Mouse (Mus musculus) MEL (cell line): ENCODE data around the gene Igf2r. TPM values are rescaled to one million over a fixed set of nuclear protein-coding genes. Genes with fewer than 3 reads are reported as not detected.

Experiments used
- DNase-seq: peaks from one replicate; pipeline ENCODE4 v3.0.0; 2011; ENCODE audit warnings: low read depth, low spot score
- H3K27ac ChIP-seq: 2 replicates; pipeline ENCODE4 v1.5.1; 2012; ENCODE audit warnings: low read depth, mild to moderate bottlenecking, control low read depth, low read length, moderate library complexity; ENCODE audit not compliant: control insufficient read depth
- H3K27me3 ChIP-seq, 2 experiments: fragments of 150-350 bp in 1 of 2; sonication (generic) in 1 of 2; 2 replicates each; pipeline ENCODE4 v1.6.1; 2012; ENCODE audit warnings: low read length in 2 of 2, mild to moderate bottlenecking in 2 of 2, improper control_type of control experiment in 1 of 2, moderate library complexity in 1 of 2; ENCODE audit not compliant: insufficient read depth in 2 of 2, control insufficient read depth in 1 of 2
- H3K36me3 ChIP-seq, 2 experiments: 2 replicates each; pipeline ENCODE4 v1.6.1; 2012 to 2014; ENCODE audit warnings: low read length in 2 of 2, improper control_type of control experiment in 1 of 2, inconsistent platforms in 1 of 2, mild to moderate bottlenecking in 1 of 2; ENCODE audit not compliant: insufficient read depth in 2 of 2, control insufficient read depth in 1 of 2
- H3K4me1 ChIP-seq, 2 experiments: fragments of 150-350 bp in 1 of 2; sonication (generic) in 1 of 2; 2 replicates each; pipeline ENCODE4 v1.6.1; 2012; ENCODE audit warnings: low read length in 2 of 2, improper control_type of control experiment in 1 of 2, mild to moderate bottlenecking in 1 of 2; ENCODE audit not compliant: insufficient read depth in 2 of 2, control insufficient read depth in 1 of 2
- H3K4me3 ChIP-seq, 2 experiments: fragments of 150-350 bp in 1 of 2; sonication (generic) in 1 of 2; 2 replicates each; pipeline ENCODE4 v1.5.1; 2012; ENCODE audit warnings: low read depth in 2 of 2, low read length in 2 of 2, mild to moderate bottlenecking in 2 of 2, moderate library complexity in 2 of 2, control low read depth in 1 of 2, improper control_type of control experiment in 1 of 2; ENCODE audit not compliant: control insufficient read depth in 1 of 2, insufficient read depth in 1 of 2
- H3K79me2 ChIP-seq: 2 replicates; pipeline ENCODE4 v1.6.1; 2012; ENCODE audit warnings: mild to moderate bottlenecking, low read length, moderate library complexity; ENCODE audit not compliant: control insufficient read depth, poor library complexity, insufficient read depth
- H3K9ac ChIP-seq: 2 replicates; pipeline ENCODE4 v1.6.1; 2012; ENCODE audit warnings: low read depth, mild to moderate bottlenecking, control low read depth, low read length, moderate library complexity; ENCODE audit not compliant: control insufficient read depth, poor library complexity, severe bottlenecking
- H3K9me3 ChIP-seq: fragments of 150-350 bp; sonication (generic); replicated peaks from 2 replicates; pipeline ENCODE4 v1.6.1; 2012; ENCODE audit warnings: mild to moderate bottlenecking, low read length, improper control_type of control experiment, moderate library complexity; ENCODE audit not compliant: insufficient read depth
- BHLHE40 ChIP-seq: IDR thresholded peaks from 2 replicates; pipeline ENCODE4 v1.6.1; 2012; ENCODE audit warnings: low read depth, mild to moderate bottlenecking, inconsistent platforms, low read length, improper control_type of control experiment, borderline replicate concordance
- CHD1 ChIP-seq: IDR thresholded peaks from 2 replicates; pipeline ENCODE4 v1.6.1; 2012; ENCODE audit warnings: low read depth, mild to moderate bottlenecking, inconsistent platforms, low read length, improper control_type of control experiment
- CHD2 ChIP-seq: IDR thresholded peaks from 2 replicates; pipeline ENCODE4 v1.6.1; 2011; ENCODE audit warnings: low read length, improper control_type of control experiment
- CTCF ChIP-seq, 3 experiments: IDR thresholded peaks in 2 of 3; conservative IDR thresholded peaks in 1 of 3; 2 replicates each; pipeline ENCODE4 v1.5.1; 2011 to 2012; ENCODE audit warnings: low read length in 3 of 3, low read depth in 2 of 3, mild to moderate bottlenecking in 2 of 3, improper control_type of control experiment in 1 of 3, inconsistent platforms in 1 of 3, mixed read lengths in 1 of 3, moderate library complexity in 1 of 3; ENCODE audit not compliant: control insufficient read depth in 1 of 3, insufficient read depth in 1 of 3, poor library complexity in 1 of 3, severe bottlenecking in 1 of 3
- EP300 ChIP-seq, 2 experiments: IDR thresholded peaks; 2 replicates each; pipeline ENCODE4 v1.6.1; 2011; ENCODE audit warnings: improper control_type of control experiment in 2 of 2, low read length in 2 of 2, low read depth in 1 of 2, mild to moderate bottlenecking in 1 of 2
- ETS1 ChIP-seq: IDR thresholded peaks from 2 replicates; pipeline ENCODE4 v1.6.1; 2012; ENCODE audit warnings: low read depth, mild to moderate bottlenecking, inconsistent platforms, low read length, improper control_type of control experiment, moderate library complexity
- HCFC1 ChIP-seq: IDR thresholded peaks from 2 replicates; pipeline ENCODE4 v1.6.1; 2012; ENCODE audit warnings: low read depth, mild to moderate bottlenecking, inconsistent platforms, low read length, improper control_type of control experiment, moderate library complexity
- KAT2A ChIP-seq: conservative IDR thresholded peaks from 2 replicates; pipeline ENCODE4 v1.6.1; 2012; ENCODE audit warnings: low read depth, low read length, improper control_type of control experiment, inconsistent platforms
- MAX ChIP-seq: IDR thresholded peaks from 2 replicates; pipeline ENCODE4 v1.6.1; 2011; ENCODE audit warnings: low read length, improper control_type of control experiment
- MEF2A ChIP-seq: IDR thresholded peaks from 2 replicates; pipeline ENCODE4 v1.6.1; 2014; ENCODE audit warnings: low read depth, mild to moderate bottlenecking, inconsistent platforms, low read length, improper control_type of control experiment; ENCODE audit not compliant: poor library complexity, insufficient replicate concordance, severe bottlenecking; ENCODE audit errors: extremely low read depth
- MXI1 ChIP-seq: IDR thresholded peaks from 2 replicates; pipeline ENCODE4 v1.6.1; 2011; ENCODE audit warnings: mild to moderate bottlenecking, low read depth, low read length, improper control_type of control experiment
- MYC ChIP-seq: IDR thresholded peaks from 2 replicates; pipeline ENCODE4 v1.6.1; 2011; ENCODE audit warnings: low read depth, mild to moderate bottlenecking, low read length, improper control_type of control experiment, moderate library complexity
- NELFE ChIP-seq: IDR thresholded peaks from 2 replicates; pipeline ENCODE4 v1.6.1; 2011; ENCODE audit warnings: low read depth, low read length, improper control_type of control experiment
- POLR2A ChIP-seq, 2 experiments: IDR thresholded peaks; 2 replicates each; pipeline ENCODE4 v1.6.1; 2011 to 2012; ENCODE audit warnings: low read length in 2 of 2, mild to moderate bottlenecking in 2 of 2, control low read depth in 1 of 2, improper control_type of control experiment in 1 of 2, low read depth in 1 of 2, moderate library complexity in 1 of 2; ENCODE audit not compliant: control insufficient read depth in 1 of 2, insufficient read depth in 1 of 2, poor library complexity in 1 of 2
- RCOR1 ChIP-seq: IDR thresholded peaks from 2 replicates; pipeline ENCODE4 v1.6.1; 2012; ENCODE audit warnings: low read depth, mild to moderate bottlenecking, inconsistent platforms, low read length, improper control_type of control experiment
- SIN3A ChIP-seq: IDR thresholded peaks from 2 replicates; pipeline ENCODE4 v1.6.1; 2012; ENCODE audit warnings: low read length, improper control_type of control experiment, inconsistent platforms
- SMC3 ChIP-seq: IDR thresholded peaks from 2 replicates; pipeline ENCODE4 v1.6.1; 2011; ENCODE audit warnings: low read depth, low read length, improper control_type of control experiment
- TAL1 ChIP-seq: IDR thresholded peaks from 2 replicates; pipeline ENCODE4 v1.6.1; 2012; ENCODE audit warnings: mild to moderate bottlenecking, inconsistent platforms, low read length, moderate library complexity, mixed read lengths
- TCF12 ChIP-seq: IDR thresholded peaks from 2 replicates; pipeline ENCODE4 v1.6.1; 2014; ENCODE audit warnings: low read depth, mild to moderate bottlenecking, inconsistent platforms, low read length, improper control_type of control experiment, moderate library complexity
- UBTF ChIP-seq: IDR thresholded peaks from 2 replicates; pipeline ENCODE4 v1.6.1; 2012; ENCODE audit warnings: low read depth, mild to moderate bottlenecking, inconsistent platforms, low read length, improper control_type of control experiment, moderate library complexity, borderline replicate concordance; ENCODE audit not compliant: insufficient read depth
- USF1 ChIP-seq: IDR thresholded peaks from 2 replicates; pipeline ENCODE4 v1.6.1; 2014; ENCODE audit warnings: low read depth, mild to moderate bottlenecking, inconsistent platforms, low read length, improper control_type of control experiment, moderate library complexity
- USF2 ChIP-seq, 2 experiments: IDR thresholded peaks; 2 replicates each; pipeline ENCODE4 v1.6.1; 2011 to 2012; ENCODE audit warnings: improper control_type of control experiment in 2 of 2, low read length in 2 of 2, borderline replicate concordance in 1 of 2, inconsistent platforms in 1 of 2, low read depth in 1 of 2, mild to moderate bottlenecking in 1 of 2; ENCODE audit not compliant: insufficient read depth in 1 of 2
- ZNF384 ChIP-seq: IDR thresholded peaks from 2 replicates; pipeline ENCODE4 v1.6.1; 2012; ENCODE audit warnings: low read depth, mild to moderate bottlenecking, inconsistent platforms, low read length, improper control_type of control experiment
- polyA plus RNA-seq, 2 experiments: library from polyadenylated mRNA; stranded (reverse) in 1 of 2; unstranded in 1 of 2; fragments of >175 nt in 1 of 2; fragments of >200 nt in 1 of 2; gene quantifications; 2 replicates each; pipeline versions ENCODE4 v1.2.1 to v1.2.4; 2012; ENCODE audit warnings: low replicate concordance in 2 of 2, low read depth in 1 of 2; ENCODE audit not compliant: insufficient read length in 2 of 2, insufficient read depth in 1 of 2, missing spikeins in 1 of 2
- total RNA-seq: library from RNA; depleted of rRNA; stranded (reverse); fragments of 300-350 nt; gene quantifications from 2 replicates; pipeline ENCODE4 v1.2.3, GENCODE M21; 2012

Gene Igf2r
- total and polyA plus RNA-seq, 3 experiments: 18.0 to 21.7 (median 18.3) TPM

DNA sequence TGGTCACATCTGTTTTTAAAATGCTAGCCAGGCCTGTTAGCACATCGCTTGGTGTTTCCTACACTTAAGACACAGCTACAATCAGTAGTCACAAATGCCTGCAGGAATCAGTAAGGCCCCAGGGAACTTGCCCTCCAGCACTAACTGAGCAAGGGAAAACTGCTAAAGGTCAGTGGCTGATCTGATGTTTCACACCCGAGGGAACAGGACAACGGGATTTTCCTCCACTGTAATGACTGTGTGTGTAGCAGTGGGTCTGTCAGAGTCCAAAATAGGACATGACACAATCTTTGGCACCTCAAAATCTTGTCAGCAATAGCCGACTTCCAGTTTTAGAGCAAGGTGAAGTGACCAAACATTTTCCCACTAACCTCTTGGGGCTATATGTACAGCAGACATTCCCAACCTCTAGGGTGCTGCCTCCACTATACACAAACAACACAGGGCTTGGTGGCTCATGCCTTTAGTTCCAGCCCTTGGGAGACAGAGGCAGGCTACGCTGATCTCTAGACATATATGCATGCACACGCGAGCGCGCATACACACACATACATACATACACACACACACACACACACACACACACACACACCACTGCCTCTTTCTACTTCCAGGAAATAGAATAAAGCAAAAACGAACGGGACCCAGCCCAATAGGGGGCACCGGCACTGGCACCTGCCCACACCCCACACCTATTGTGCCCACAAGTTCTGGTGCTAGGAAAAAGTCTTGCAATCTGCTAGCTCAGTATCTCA, 10.6 kb downstream of the Igf2r start:
- Histone ChIP-seq H3K4me3 (no peak overlapping the region), H3K27me3 (no peaks in the 10 kb centered on the region), H3K4me1 (peaks cover 7 to 18% of the 10 kb centered on the region in 2 experiments), H3K9me3 (no peaks in the 10 kb centered on the region), H3K36me3 (peaks cover 2 to 16% of the 10 kb centered on the region in 2 experiments; a peak in 2 of 4 replicates), H3K27ac (no peak overlapping the region), H3K9ac (no peak overlapping the region), H3K79me2 (0 out of 2 replicates have a peak, but pooled peaks cover 3% of the 10 kb centered on the region)
- no peak for DNase-seq
- TF ChIP-seq MYC (no peak), MEF2A (no peak), ETS1 (no peak), CHD1 (no peak), USF2 (IDR thresholded peaks at IDR 0.05; ENCODE audit: borderline replicate concordance in 1 of 2, insufficient read depth in 1 of 2, low read depth in 1 of 2, low read length in 2 of 2) (no peak), CTCF (IDR thresholded peaks at IDR 0.05 in 2 of 3, conservative IDR thresholded peaks at IDR 0.05 in 1 of 3; ENCODE audit: control insufficient read depth in 1 of 3, insufficient read depth in 1 of 3, low read depth in 2 of 3, low read length in 3 of 3, poor library complexity in 1 of 3, severe bottlenecking in 1 of 3) (no peak), POLR2A (IDR thresholded peaks at IDR 0.05; ENCODE audit: control insufficient read depth in 1 of 2, insufficient read depth in 1 of 2, low read depth in 1 of 2, low read length in 2 of 2, poor library complexity in 1 of 2) (no peak), RCOR1 (no peak), SMC3 (no peak), UBTF (no peak), TAL1 (no peak)

DNA sequence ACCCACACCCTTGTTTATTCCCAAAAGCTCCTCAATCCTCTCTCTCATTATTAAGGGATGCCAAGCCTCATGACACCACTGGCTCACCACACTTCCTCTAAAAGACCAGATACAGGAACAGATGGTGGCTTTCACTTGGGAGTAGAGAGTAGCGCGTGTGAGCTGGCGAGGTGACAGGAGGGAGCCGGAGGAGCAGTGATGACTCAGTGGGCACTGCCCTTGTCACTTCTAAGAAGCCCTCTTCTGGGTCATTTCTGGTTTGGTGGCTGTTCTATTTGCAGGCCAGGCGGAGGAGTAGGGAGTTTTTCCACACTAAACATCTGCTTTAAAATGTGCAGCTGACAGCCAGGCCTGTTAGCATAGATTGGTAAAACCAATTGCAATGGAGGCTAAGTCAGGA, 11.5 kb downstream of the Igf2r start:
- Histone ChIP-seq H3K79me2 (0 out of 2 replicates have a peak, but pooled peaks cover 3% of the 10 kb centered on the region), H3K27ac (no peak overlapping the region), H3K4me1 (peaks cover 7 to 18% of the 10 kb centered on the region in 2 experiments), H3K9ac (no peak overlapping the region), H3K36me3 (peaks cover 2 to 16% of the 10 kb centered on the region in 2 experiments; a peak in 2 of 4 replicates), H3K27me3 (no peaks in the 10 kb centered on the region), H3K4me3 (no peak overlapping the region), H3K9me3 (no peaks in the 10 kb centered on the region)
- 0 out of 4 replicates have a peak, but pooled peaks of 1 of the 2 experiments have one; percentile 9 for TF ChIP-seq EP300 (IDR thresholded peaks at IDR 0.05; ENCODE audit: low read depth in 1 of 2, low read length in 2 of 2)
- TF ChIP-seq ETS1: peak; percentile 30; the same call in 1 of the 2 replicates
- no peak for TF ChIP-seq POLR2A (IDR thresholded peaks at IDR 0.05; ENCODE audit: control insufficient read depth in 1 of 2, insufficient read depth in 1 of 2, low read depth in 1 of 2, low read length in 2 of 2, poor library complexity in 1 of 2)
- DNase-seq: peak; percentile 73

DNA sequence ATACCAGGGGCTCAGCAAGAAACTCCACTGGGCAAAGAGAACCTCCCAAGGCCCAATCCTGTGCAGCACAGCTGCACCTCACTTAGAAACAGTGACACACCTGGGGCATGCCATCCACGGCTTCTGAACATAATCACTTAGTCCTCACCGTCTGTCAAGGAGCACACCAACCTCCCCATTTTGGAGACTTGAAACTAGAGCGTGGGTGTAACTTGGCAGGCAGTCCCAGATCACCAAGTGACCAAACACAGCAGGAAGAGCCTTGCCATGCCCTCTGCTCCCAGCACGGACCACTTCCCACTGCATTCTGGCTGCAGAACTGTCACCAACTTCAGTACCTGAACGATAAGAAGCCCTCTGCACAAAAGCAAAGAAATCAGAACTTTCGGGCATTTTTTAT, 12.3 kb downstream of the Igf2r start:
- peaks cover 2 to 16% of the 10 kb centered on the region in 2 experiments; a peak in 2 of 4 replicates for H3K36me3 ChIP-seq
- no peaks in the 10 kb centered on the region for H3K27me3 ChIP-seq
- no peaks in the 10 kb centered on the region for H3K9me3 ChIP-seq
- no peak for DNase-seq
- H3K4me1 ChIP-seq: peaks cover 7 to 18% of the 10 kb centered on the region in 2 experiments
- no peak overlapping the region for H3K4me3 ChIP-seq
- H3K27ac ChIP-seq: no peak overlapping the region
- H3K79me2 ChIP-seq: 0 out of 2 replicates have a peak, but pooled peaks cover 3% of the 10 kb centered on the region
- H3K9ac ChIP-seq: no peak overlapping the region
- TF ChIP-seq BHLHE40: no peak
- no peak for TF ChIP-seq KAT2A
- TF ChIP-seq EP300 (IDR thresholded peaks at IDR 0.05; ENCODE audit: low read depth in 1 of 2, low read length in 2 of 2): no peak
- no peak for TF ChIP-seq SIN3A
- no peak for TF ChIP-seq TCF12
- TF ChIP-seq CHD2: no peak
- TF ChIP-seq HCFC1: no peak
- no peak for TF ChIP-seq NELFE
- TF ChIP-seq MAX: no peak
- no peak for TF ChIP-seq USF2 (IDR thresholded peaks at IDR 0.05; ENCODE audit: borderline replicate concordance in 1 of 2, insufficient read depth in 1 of 2, low read depth in 1 of 2, low read length in 2 of 2)
- TF ChIP-seq USF1: no peak
- TF ChIP-seq MXI1: no peak
- TF ChIP-seq ETS1: no peak
- no peak for TF ChIP-seq MEF2A
- no peak for TF ChIP-seq ZNF384
- TF ChIP-seq CHD1: no peak
